Mouse (Mus musculus): ENCODE measurements at regions not wholly inside any gene's neighbourhood (a gene's known extent, or its start where the extent isn't known, plus 50 kb on each side); places are given as distances from the start of the nearest gene placed in this dataset.

DNA sequence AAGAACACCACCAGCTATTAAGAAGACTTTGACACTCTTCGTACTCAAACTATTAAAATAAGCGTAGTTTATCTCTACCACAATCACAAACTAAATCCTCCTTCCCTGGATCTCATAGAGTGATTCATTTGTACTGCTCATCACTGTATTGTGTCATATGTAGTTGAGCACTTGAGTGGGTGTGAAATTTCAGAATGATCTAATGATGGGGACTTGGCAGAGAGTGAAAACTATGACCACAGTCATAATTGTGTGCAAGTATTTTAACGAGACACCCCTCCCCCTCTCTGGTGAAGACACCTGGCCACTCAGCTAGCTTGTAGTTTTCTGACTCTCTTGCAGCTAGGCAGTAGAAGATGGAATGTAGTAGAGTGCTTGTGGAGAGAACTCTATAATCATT, 80.2 kb upstream of the Cxcr4 start:
- no peak for DNase-seq (ENCODE audit: low spot score)

DNA sequence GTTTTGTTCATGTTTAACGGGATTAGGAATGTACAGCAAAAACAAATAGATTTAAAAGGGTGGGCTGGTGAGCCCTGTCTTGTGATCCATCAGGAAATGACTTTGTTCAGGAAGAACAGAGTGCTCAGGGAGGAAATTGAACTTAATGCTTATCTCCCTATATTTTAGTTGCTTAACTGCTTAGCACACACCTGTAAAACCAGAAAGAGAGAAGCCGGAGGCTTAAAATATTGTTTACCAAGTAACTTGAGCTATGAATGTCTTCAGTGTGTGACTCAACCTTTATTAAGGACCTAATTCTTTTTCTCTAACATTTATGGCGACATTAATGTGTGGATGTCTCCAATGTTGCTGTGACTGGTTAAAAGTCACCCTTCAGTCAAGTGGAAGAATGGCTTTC, 79.4 kb upstream of the Cxcr4 start:
- DNase-seq (ENCODE audit: low spot score), result no peak

DNA sequence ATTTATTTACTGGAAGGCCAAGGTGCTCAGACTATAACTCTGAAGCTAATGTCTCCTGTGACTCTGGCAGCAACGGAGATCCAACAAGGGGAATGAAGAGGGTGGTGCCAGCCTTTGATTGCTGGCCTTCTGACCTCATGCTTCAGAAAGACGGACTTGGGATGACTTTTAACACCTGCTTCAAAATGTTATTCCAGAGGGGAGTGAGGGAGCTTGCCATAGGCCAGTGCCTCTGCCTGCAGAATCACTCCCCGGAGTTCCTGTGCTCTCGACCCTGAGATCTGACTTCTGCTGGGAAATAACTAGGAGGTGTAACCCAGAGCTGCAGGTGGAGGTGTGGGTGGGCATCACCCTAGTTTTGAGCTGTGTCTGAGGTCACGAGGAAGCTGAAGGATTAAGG, 78.9 kb upstream of the Cxcr4 start:
- no peak for DNase-seq (ENCODE audit: low spot score)

DNA sequence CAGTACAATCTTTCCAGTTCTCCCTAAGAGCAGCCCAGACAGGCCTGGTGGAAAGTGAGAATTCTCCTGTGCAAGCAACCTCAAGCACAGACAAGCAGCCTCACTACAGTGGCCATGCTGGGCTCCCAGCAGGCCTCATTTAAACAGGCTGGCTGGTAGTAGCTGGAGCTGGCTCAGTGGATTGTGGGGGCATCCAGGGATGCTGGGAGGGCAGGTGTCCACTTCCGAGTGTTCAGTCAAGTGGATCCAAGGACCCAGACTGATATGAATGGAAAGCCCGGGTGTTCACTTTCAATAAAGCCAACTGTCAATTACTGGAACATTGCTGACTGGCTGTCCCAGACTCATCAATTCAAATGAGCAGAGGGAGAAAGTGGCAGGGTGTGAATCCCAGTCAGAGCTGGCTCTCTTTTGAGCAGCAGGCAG, 77.2 kb upstream of the Cxcr4 start:
- no peak for DNase-seq (ENCODE audit: low spot score)

DNA sequence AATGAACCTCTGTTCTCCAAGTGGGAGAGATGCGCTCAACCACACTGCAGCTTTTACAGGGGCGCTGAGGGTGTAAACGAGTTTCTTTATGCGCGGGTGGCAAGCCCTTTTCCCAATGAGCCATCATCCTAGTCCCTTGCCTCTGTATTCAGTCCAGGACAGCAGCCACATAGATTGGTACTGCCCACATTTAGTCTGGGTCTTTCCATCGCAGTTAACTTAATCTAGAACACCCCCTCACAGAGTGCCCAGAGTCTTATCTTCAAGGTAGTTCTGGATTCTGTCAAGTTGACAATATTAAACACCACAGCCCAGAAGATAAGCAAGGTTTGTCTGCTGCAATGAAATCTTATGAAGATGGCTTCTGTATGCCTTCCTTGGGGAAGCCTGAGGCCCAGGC, 76.6 kb upstream of the Cxcr4 start:
- no peak for DNase-seq (ENCODE audit: low spot score)

DNA sequence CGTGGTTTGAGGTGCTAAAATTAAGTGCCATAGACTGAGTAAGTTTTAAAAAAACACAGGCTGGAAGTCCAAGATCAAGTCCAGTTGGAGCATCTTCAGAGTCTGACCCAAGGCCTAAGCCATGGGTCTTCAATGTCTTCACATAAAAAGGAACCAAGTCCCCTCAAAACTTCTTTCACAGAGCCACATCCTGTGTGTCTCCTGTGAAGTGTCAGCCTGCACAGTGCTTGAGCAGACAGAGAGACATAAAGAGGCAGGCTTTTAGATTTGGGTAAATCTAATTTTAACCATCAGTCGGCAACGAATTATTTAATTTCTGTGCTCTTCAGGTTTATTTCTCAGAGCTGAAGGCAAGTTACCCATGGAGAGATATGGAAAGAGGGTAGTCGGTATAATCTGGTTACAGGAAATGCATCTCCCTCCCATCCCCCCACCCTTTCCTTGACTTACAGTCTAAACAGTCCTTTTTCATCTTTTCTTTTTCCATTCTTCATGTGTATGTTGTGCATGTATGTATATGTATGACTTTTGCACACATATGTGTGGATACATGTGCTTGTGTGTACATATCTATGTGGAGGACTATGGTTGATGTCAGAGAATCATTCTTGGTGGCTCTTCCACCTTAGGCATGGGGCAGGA, 75.1 kb upstream of the Cxcr4 start:
- DNase-seq (ENCODE audit: low spot score), result no peak

DNA sequence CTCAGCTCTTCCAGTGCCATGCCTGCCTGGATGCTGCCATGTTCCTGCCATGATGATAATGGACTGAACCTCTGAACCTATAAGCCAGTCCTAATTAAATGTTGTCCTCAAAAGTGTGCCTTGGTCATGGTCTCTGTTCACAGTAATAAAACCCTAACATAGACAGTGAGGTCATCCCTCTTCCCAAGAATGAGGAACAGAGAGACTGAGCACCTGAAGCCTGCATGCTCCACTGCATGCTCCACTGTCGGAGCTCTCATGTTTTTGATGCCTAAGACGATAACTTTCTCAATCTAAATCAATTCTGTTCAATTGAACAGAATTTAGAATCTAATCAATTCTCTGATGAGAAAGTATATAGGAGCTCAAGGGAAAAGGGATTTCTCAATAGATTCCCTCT, 71.1 kb upstream of the Cxcr4 start:
- DNase-seq (ENCODE audit: low spot score), result no peak

DNA sequence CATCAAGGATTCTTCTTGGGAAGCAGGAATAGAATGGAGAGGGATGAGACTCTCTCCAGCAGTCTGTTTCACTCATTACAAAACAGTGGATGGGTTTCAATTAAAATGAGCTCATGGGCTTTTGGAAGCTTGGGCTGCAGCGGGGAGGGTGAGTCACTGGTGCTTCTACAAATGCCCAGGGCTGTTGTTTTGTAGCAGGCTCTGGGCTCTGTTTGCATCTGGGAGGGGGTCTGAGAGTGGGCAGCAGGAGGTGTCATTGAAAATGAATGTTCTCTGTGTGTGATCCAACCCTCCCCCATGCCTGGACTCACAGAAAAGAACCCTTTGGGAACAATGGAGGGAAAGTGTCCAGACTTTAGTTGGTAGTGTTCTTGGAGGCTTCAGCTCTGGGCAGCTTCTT, 67.8 kb upstream of the Cxcr4 start:
- DNase-seq (ENCODE audit: low spot score), result no peak

DNA sequence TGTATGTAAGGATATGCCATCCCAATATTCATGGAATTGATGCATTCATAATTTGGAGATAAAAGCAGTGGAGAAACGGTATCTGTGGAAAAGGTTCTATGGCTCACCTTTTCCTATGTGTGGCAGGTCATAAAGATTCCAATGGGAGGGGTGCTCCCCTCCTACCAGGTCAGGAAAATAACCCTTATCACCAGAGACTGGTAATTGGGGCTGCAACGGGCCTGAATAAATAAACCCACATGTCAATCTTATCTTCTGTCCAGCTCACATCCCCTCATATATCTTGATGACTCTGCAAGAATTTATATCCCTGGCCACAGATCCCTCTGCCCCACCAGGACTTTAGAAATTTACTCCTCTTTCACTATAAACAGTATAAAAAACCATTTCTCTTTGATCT, 66.7 kb upstream of the Cxcr4 start:
- no peak for DNase-seq (ENCODE audit: low spot score)

DNA sequence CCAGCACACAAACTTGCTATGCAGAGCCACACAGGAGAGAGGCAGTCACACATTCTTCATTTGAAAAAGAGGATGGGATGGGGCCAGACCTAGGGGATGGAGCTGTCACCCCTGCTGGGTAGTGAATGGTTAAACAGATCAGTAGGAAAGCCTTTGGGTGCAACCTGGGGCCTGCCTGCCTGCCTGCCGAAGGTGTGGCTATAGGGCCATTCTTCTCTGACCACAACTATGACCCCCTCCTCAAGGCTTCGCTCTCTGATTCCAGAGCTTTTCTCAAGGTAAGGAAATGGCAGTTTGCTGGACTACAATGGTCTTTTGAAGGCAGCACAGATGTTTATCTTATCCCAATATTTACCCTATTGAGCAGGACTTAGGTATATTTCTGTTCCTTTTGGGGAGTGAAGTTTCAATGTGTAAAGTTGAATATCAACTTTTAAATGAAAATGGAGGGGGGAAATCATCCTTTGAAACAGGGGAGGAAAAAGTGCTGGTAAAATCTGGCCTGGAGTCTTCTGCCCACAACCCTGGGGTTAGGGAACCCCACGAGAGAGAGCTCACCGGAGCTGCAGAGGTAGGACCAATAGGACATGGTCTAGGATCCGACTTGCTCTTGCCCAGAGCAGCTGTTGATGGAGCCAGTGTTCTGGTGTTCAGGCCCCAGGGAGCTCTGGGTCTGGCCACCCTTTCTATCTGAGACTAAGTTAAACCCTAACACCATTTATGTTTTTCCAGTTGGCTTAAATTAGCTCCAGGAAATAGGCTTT, 62.2 kb upstream of the Cxcr4 start:
- no peak for DNase-seq (ENCODE audit: low spot score)

DNA sequence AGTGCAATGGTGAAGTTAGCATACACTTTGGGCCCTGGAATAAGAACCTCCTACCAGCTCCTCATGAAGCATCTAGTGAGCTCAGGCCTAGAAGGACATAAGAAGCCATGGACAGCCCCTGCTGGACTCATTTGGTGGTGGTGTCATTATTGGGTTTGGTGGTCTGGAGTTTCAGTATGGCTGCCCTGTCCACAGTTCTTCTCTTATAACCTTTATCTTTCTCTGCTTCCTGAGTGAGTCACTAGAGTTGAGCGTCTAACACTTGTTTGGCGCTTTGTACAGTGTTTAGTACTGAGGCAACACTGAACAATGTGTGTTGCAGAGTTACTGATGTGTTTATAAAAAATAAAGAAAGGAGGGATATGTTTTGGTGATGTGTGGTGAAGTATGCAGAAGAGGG, 58.5 kb upstream of the Cxcr4 start:
- DNase-seq (ENCODE audit: low spot score), result no peak

DNA sequence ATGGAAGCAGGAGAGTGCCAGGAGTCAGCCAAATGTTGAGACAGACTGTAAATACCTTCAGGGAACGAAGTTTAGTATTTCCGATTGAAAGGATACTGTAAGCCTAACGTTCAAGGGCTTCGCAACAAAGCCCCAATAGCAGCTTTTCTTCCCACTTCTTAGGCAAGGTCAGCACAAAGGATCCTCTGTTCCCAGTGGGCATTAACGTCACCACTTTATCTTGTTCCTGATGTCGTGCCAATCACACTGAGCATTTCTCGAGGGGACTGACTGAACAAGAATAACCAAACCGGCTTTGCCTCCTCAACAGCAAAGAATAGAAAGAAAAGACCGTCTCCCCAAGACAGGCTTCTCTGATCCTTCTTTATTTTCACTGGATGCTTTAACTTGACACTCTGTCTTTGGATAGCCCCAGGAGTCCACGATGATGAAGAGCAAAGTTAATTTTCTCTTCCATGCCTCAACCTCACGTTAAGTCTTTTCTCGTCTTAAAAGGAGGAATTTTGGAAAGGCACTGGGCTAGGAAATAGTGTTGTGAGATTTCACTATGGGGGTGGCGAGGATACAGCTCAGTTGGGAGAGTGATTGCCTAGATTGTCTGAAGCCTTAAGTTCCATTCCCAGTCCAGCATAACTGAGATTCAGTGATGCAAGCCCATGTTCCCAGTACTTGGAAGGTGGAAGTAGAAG, 57.5 kb upstream of the Cxcr4 start:
- DNase-seq (ENCODE audit: low spot score), result no peak

DNA sequence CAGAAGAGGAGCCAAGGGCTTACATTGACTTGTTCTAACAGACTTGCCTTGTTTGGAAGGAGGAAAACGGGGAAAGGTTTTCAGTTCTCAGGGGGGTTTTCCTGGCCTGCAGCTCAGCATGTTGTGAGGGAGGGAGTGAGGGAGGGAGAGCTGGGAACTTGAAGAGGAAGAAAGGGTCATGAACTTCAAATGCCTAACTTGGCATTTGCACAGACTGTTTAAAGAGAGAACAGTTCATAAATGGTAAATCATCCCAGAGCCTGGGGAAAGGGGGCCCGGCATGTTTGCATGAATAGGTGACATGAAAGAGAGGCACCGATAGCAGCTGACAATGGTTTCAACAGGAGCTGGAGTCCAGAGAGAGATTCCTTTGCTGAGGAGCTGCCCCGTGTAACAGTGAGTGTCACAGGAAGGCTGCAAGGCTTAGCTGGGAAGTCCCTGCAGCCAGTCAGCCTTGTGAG, 51.3 kb upstream of the Cxcr4 start:
- DNase-seq (ENCODE audit: low spot score), result no peak

DNA sequence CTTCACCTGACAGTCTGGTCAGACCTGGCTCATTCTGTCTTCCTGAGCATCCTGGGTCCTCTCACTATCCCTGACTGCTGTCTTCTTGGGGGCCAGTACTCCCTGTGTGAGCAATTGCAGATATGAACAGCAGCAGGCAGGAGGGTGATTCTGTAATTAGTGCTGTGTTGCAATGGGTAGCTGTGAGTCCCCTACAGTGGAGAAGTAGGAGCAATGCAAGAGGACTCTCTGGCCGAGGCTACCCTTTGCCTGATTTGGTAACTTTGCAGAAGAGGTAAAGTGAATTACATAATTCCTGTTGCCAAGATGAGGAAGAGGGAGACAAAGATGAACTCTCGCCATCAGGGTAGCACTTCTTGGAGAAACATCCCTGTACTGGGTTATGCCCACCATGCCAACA, 50.1 kb upstream of the Cxcr4 start:
- DNase-seq (ENCODE audit: low spot score), result no peak

Measured in urinary bladder, postnatal 14 days (tissue).